In genomic region chr15:8325629-8326028, GRCm38 (mm10) we compare ENCODE assay signal across 27 mouse cellular contexts.
"Had no signal": no experiment of that assay in that cellular context is flagged by ENCODE, and none has a peak within 500 bp of the region (broad histone marks: within the 10 kb centered on the region; RNA-seq: fewer than 3 reads in every experiment).

No protein-coding gene starts in this region.

- DNase-seq: cerebellum, adult 9-10 months; cerebellum, adult 9-11 months; cerebellum, postnatal 10 days; cerebellum, postnatal 14 days; cerebellum, postnatal 25 days; cerebellum, postnatal 36 days; embryo, embryonic 11 days; forebrain, postnatal 0 days; gastrocnemius, adult 2 months; gastrocnemius, postnatal 10 days; gastrocnemius, postnatal 14 days; gastrocnemius, postnatal 25 days; gastrocnemius, postnatal 36 days; heart, adult 11 months; heart, adult 18-20 months; heart, adult 2 months had no signal

- ATAC-seq: forebrain, embryonic 13.5 days; forebrain, embryonic 14.5 days; forebrain, embryonic 15.5 days; forebrain, embryonic 16.5 days; forebrain, postnatal 0 days had no signal

- H3K4me1 ChIP-seq: embryonic facial prominence, embryonic 10.5 days; embryonic facial prominence, embryonic 12.5 days; embryonic facial prominence, embryonic 13.5 days; embryonic facial prominence, embryonic 15.5 days; forebrain, embryonic 10.5 days; forebrain, embryonic 12.5 days; forebrain, embryonic 13.5 days; forebrain, embryonic 15.5 days had no signal

- H3K4me2 ChIP-seq: embryonic facial prominence, embryonic 12.5 days; embryonic facial prominence, embryonic 13.5 days; embryonic facial prominence, embryonic 15.5 days; forebrain, embryonic 12.5 days; forebrain, embryonic 13.5 days; forebrain, embryonic 15.5 days had no signal

- H3K9ac ChIP-seq: embryonic facial prominence, embryonic 12.5 days; embryonic facial prominence, embryonic 13.5 days; embryonic facial prominence, embryonic 15.5 days; forebrain, embryonic 12.5 days; forebrain, embryonic 13.5 days; forebrain, embryonic 15.5 days; forebrain, postnatal 0 days had no signal

- H3K4me3 ChIP-seq: embryonic facial prominence, embryonic 10.5 days; embryonic facial prominence, embryonic 12.5 days; embryonic facial prominence, embryonic 13.5 days; embryonic facial prominence, embryonic 15.5 days; erythroblast, embryonic 14.5 days; forebrain, embryonic 10.5 days; forebrain, embryonic 12.5 days; forebrain, embryonic 13.5 days; forebrain, embryonic 15.5 days; gastrocnemius, adult 2 months; heart, adult 2 months had no signal

- H3K9me3 ChIP-seq: embryonic facial prominence, embryonic 10.5 days; embryonic facial prominence, embryonic 12.5 days; embryonic facial prominence, embryonic 13.5 days; embryonic facial prominence, embryonic 15.5 days; forebrain, embryonic 10.5 days; forebrain, embryonic 12.5 days; forebrain, embryonic 13.5 days; forebrain, embryonic 15.5 days had no signal

- H3K27ac ChIP-seq: embryonic facial prominence, embryonic 10.5 days; embryonic facial prominence, embryonic 12.5 days; embryonic facial prominence, embryonic 13.5 days; embryonic facial prominence, embryonic 15.5 days; forebrain, embryonic 10.5 days; forebrain, embryonic 12.5 days; forebrain, embryonic 13.5 days; forebrain, embryonic 15.5 days; gastrocnemius, adult 2 months; heart, adult 2 months had no signal

- H3K27me3 ChIP-seq: embryonic facial prominence, embryonic 12.5 days; embryonic facial prominence, embryonic 13.5 days; embryonic facial prominence, embryonic 15.5 days; forebrain, embryonic 12.5 days; forebrain, embryonic 13.5 days; forebrain, embryonic 15.5 days had no signal
